Mouse (Mus musculus) spleen, adult 18-20 months (tissue): ENCODE measurements at regions not wholly inside any gene's neighbourhood (a gene's known extent, or its start where the extent isn't known, plus 50 kb on each side); places are given as distances from the start of the nearest gene placed in this dataset.

Experiments
- DNase-seq, 2 experiments: peaks; one replicate each; pipeline ENCODE4 v3.0.0; 2022; ENCODE audit warnings: mixed read lengths in 2 of 2

GRCm38 (mm10) chr2:124792633-124793036, 275.3 kb upstream of the Slc24a5 start:
- DNase-seq, result no peak

- no peak for DNase-seq
Observed at GRCm38 (mm10) chr2:124811709-124812108, 256.2 kb upstream of the Slc24a5 start.

- DNase-seq, result no peak
Observed at GRCm38 (mm10) chr2:124816814-124817213, 251.1 kb upstream of the Slc24a5 start.

GRCm38 (mm10) chr2:124819846-124820245, 248.1 kb upstream of the Slc24a5 start:
- no peak for DNase-seq

GRCm38 (mm10) chr2:124820821-124821220, 247.1 kb upstream of the Slc24a5 start:
- no peak for DNase-seq

GRCm38 (mm10) chr2:124821366-124821765, 246.6 kb upstream of the Slc24a5 start:
- no peak for DNase-seq

- no peak for DNase-seq
Observed at GRCm38 (mm10) chr2:124848812-124849211, 219.1 kb upstream of the Slc24a5 start.

- DNase-seq, result peak in 1 of 2 experiments; percentile 15
Observed at GRCm38 (mm10) chr2:124858504-124858903, 209.4 kb upstream of the Slc24a5 start.

- no peak for DNase-seq
Observed at GRCm38 (mm10) chr2:124888209-124888608, 179.7 kb upstream of the Slc24a5 start.

GRCm38 (mm10) chr2:124895002-124895401, 172.9 kb upstream of the Slc24a5 start:
- no peak for DNase-seq

- DNase-seq, result no peak
Observed at GRCm38 (mm10) chr2:124903556-124903955, 164.4 kb upstream of the Slc24a5 start.

- DNase-seq, result no peak
Observed at GRCm38 (mm10) chr2:124905076-124905475, 162.8 kb upstream of the Slc24a5 start.

- no peak for DNase-seq
Observed at GRCm38 (mm10) chr2:124918986-124919761, 148.8 kb upstream of the Slc24a5 start.

GRCm38 (mm10) chr2:124919762-124920255, 148.1 kb upstream of the Slc24a5 start:
- DNase-seq, result no peak

- DNase-seq, result no peak
Observed at GRCm38 (mm10) chr2:124920265-124920664, 147.7 kb upstream of the Slc24a5 start.

- peak in 1 of 2 experiments; percentile 21 for DNase-seq
Observed at GRCm38 (mm10) chr2:124927882-124928758, 139.8 kb upstream of the Slc24a5 start.

GRCm38 (mm10) chr2:124928759-124929113, 139.2 kb upstream of the Slc24a5 start:
- no peak for DNase-seq

- DNase-seq, result no peak
Observed at GRCm38 (mm10) chr2:124930719-124931118, 137.2 kb upstream of the Slc24a5 start.

GRCm38 (mm10) chr2:124932566-124932965, 135.4 kb upstream of the Slc24a5 start:
- DNase-seq, result no peak

GRCm38 (mm10) chr2:124933876-124934275, 134.0 kb upstream of the Slc24a5 start:
- no peak for DNase-seq

GRCm38 (mm10) chr2:124948263-124948781, 119.6 kb upstream of the Slc24a5 start:
- DNase-seq, result no peak

- DNase-seq, result no peak
Observed at GRCm38 (mm10) chr2:124948812-124949211, 119.1 kb upstream of the Slc24a5 start.

- DNase-seq, result no peak
Observed at GRCm38 (mm10) chr2:124952212-124952611, 115.7 kb upstream of the Slc24a5 start.
